Mouse (Mus musculus) urinary bladder, postnatal 36 days (tissue): ENCODE measurements around the gene B3glct.

Experiments used
- DNase-seq, 2 experiments: peaks; one replicate each; pipeline ENCODE4 v3.0.0; 2022; ENCODE audit warnings: low spot score in 2 of 2, mixed read lengths in 1 of 2

The B3glct gene

GRCm38 (mm10) chr5:149663417-149663816 lies 14.6 kb upstream of the B3glct start:
- no peak for DNase-seq

- DNase-seq, result no peak
Measured at GRCm38 (mm10) chr5:149677196-149677595, 834 bp upstream of the B3glct start.

GRCm38 (mm10) chr5:149678990-149679348 lies 939 bp downstream of the B3glct start:
- no peak for DNase-seq

GRCm38 (mm10) chr5:149679362-149679761 lies 1.3 kb downstream of the B3glct start:
- no peak for DNase-seq

- no peak for DNase-seq
Measured at GRCm38 (mm10) chr5:149679886-149680285, 1.9 kb downstream of the B3glct start.

GRCm38 (mm10) chr5:149680946-149681345 lies 2.9 kb downstream of the B3glct start:
- DNase-seq, result no peak

GRCm38 (mm10) chr5:149689860-149690259 lies 11.8 kb downstream of the B3glct start:
- no peak for DNase-seq

GRCm38 (mm10) chr5:149692548-149692947 lies 14.5 kb downstream of the B3glct start:
- no peak for DNase-seq

GRCm38 (mm10) chr5:149693200-149693599 lies 15.2 kb downstream of the B3glct start:
- DNase-seq, result no peak

GRCm38 (mm10) chr5:149693968-149694367 lies 15.9 kb downstream of the B3glct start:
- DNase-seq, result no peak

GRCm38 (mm10) chr5:149695077-149695750 lies 17.2 kb downstream of the B3glct start:
- DNase-seq, result no peak

GRCm38 (mm10) chr5:149702770-149703169 lies 24.7 kb downstream of the B3glct start:
- DNase-seq, result no peak

- DNase-seq, result no peak
Measured at GRCm38 (mm10) chr5:149711545-149711944, 33.5 kb downstream of the B3glct start.

- no peak for DNase-seq
Measured at GRCm38 (mm10) chr5:149713170-149713774, 35.2 kb downstream of the B3glct start.

GRCm38 (mm10) chr5:149713834-149714233 lies 35.8 kb downstream of the B3glct start:
- DNase-seq, result no peak

GRCm38 (mm10) chr5:149715571-149716328 lies 37.7 kb downstream of the B3glct start:
- no peak for DNase-seq

GRCm38 (mm10) chr5:149716329-149716690 lies 38.3 kb downstream of the B3glct start:
- DNase-seq, result no peak

GRCm38 (mm10) chr5:149731776-149732175 lies 53.7 kb downstream of the B3glct start:
- DNase-seq, result no peak

- no peak for DNase-seq
Measured at GRCm38 (mm10) chr5:149737210-149737609, 59.2 kb downstream of the B3glct start.

- DNase-seq, result no peak
Measured at GRCm38 (mm10) chr5:149740145-149740544, 62.1 kb downstream of the B3glct start.

GRCm38 (mm10) chr5:149740703-149741102 lies 62.7 kb downstream of the B3glct start:
- DNase-seq, result no peak

GRCm38 (mm10) chr5:149742286-149742685 lies 64.3 kb downstream of the B3glct start:
- DNase-seq, result no peak

- DNase-seq, result no peak
Measured at GRCm38 (mm10) chr5:149745079-149745478, 67.0 kb downstream of the B3glct start.
